Mouse (Mus musculus) heart, postnatal 36 days (tissue): ENCODE measurements at regions not wholly inside any gene's neighbourhood (a gene's known extent, or its start where the extent isn't known, plus 50 kb on each side); places are given as distances from the start of the nearest gene placed in this dataset.
A peak's percentile ranks its signal among the peaks of the same experiment; 100 is the strongest.

Source experiments
- DNase-seq, 2 experiments: peaks; one replicate each; pipeline ENCODE4 v3.0.0; 2021 to 2022
- intact Hi-C: fragments of 180-260 bp; cut with DNase I; formaldehyde crosslinking; loops from one replicate; pipeline ENCODE4 v1.15.1; 2025

- no peak for DNase-seq
- intact Hi-C loops: loop anchor here (5.0 kb wide), 1 partner anchor 946 kb away; no protein-coding TSS in a partner anchor
Measured at GRCm38 (mm10) chr4:106097846-106098245, 218.2 kb upstream of the Usp24 start.

GRCm38 (mm10) chr4:106100211-106101025, 215.6 kb upstream of the Usp24 start:
- no peak for DNase-seq
- intact Hi-C loops: no loop called here

GRCm38 (mm10) chr4:106101904-106102303, 214.1 kb upstream of the Usp24 start:
- DNase-seq: no peak

GRCm38 (mm10) chr4:106102451-106102977, 213.5 kb upstream of the Usp24 start:
- intact Hi-C loops: no loop called here
- DNase-seq: no peak

More at GRCm38 (mm10) chr4:106101904-106102303, 214.1 kb upstream of the Usp24 start:
- intact Hi-C loops: no loop called here

- intact Hi-C loops: no loop called here
- no peak for DNase-seq
Measured at GRCm38 (mm10) chr4:106103750-106104635, 212.0 kb upstream of the Usp24 start.

- intact Hi-C loops: no loop called here
- DNase-seq: no peak
Measured at GRCm38 (mm10) chr4:106112981-106113380, 203.0 kb upstream of the Usp24 start.

GRCm38 (mm10) chr4:106113747-106114146, 202.3 kb upstream of the Usp24 start:
- DNase-seq: no peak
- intact Hi-C loops: no loop called here

GRCm38 (mm10) chr4:106116611-106117010, 199.4 kb upstream of the Usp24 start:
- intact Hi-C loops: no loop called here
- DNase-seq: no peak

GRCm38 (mm10) chr4:106121306-106121705, 194.7 kb upstream of the Usp24 start:
- no peak for DNase-seq
- intact Hi-C loops: no loop called here

GRCm38 (mm10) chr4:106123038-106123654, 192.9 kb upstream of the Usp24 start:
- intact Hi-C loops: no loop called here
- peak; percentile 16 to 32 for DNase-seq

GRCm38 (mm10) chr4:106127199-106127598, 188.8 kb upstream of the Usp24 start:
- intact Hi-C loops: loop anchor here (5.0 kb wide), 1 partner anchor 100 kb away; no protein-coding TSS in a partner anchor
- DNase-seq: no peak

GRCm38 (mm10) chr4:106127641-106128040, 188.4 kb upstream of the Usp24 start:
- intact Hi-C loops: loop anchor here (5.0 kb wide), 1 partner anchor 100 kb away; no protein-coding TSS in a partner anchor
- DNase-seq: peak; percentile 10 to 19

- intact Hi-C loops: loop anchor here (5.0 kb wide), 1 partner anchor 98 kb away; no protein-coding TSS in a partner anchor
- DNase-seq: no peak
Measured at GRCm38 (mm10) chr4:106129327-106129726, 186.7 kb upstream of the Usp24 start.

GRCm38 (mm10) chr4:106129803-106130202, 186.2 kb upstream of the Usp24 start:
- DNase-seq: no peak
- intact Hi-C loops: loop anchor here (5.0 kb wide), 1 partner anchor 97 kb away; no protein-coding TSS in a partner anchor

GRCm38 (mm10) chr4:106133746-106134730, 182.0 kb upstream of the Usp24 start:
- no peak for DNase-seq
- intact Hi-C loops: no loop called here

- intact Hi-C loops: no loop called here
- no peak for DNase-seq
Measured at GRCm38 (mm10) chr4:106142741-106143140, 173.3 kb upstream of the Usp24 start.

GRCm38 (mm10) chr4:106144351-106145116, 171.5 kb upstream of the Usp24 start:
- no peak for DNase-seq
- intact Hi-C loops: no loop called here

- intact Hi-C loops: no loop called here
- no peak for DNase-seq
Measured at GRCm38 (mm10) chr4:106146919-106147460, 169.0 kb upstream of the Usp24 start.
